Mouse (Mus musculus): Measurements from ENCODE around the gene Slf2. TPM values are rescaled to one million over a fixed set of nuclear protein-coding genes. Genes with fewer than 3 reads are reported as not detected.

Gene Slf2
- 10 to 100 TPM; 21.4 to 23.3 TPM for total RNA-seq (2021)

DNA sequence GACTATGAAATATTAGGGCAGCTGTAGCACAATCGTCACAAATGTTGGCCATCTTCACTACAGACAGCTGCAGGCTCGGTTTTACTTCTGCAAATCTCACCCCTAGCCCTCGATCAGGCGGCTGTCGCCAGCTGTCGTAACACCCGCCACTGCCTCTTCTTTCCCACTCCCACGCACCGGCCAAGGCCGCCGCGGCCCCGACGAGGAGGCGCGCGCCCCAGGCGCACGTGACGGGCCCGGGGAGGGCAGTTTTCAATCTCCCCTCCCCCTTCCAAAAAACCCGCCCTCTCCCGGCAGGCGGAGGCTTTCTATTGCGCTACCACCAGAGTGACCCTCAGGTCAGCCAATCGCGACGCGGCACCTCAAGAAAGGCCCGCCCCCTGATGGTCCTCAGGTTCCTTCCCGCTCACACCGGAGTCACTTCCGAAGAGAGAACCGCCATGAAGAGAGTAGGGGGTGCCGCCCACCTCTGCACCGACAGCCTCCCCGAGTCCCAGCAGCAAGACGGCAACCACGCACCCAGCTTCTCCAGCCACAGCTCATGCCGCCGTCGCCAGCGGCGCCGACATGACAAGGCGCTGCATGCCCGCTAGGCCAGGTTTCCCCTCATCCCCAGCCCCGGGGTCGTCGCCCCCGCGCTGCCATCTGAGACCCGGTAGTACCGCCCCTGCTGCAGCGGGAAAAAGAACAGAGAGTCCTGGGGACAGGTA lies at the start of gene Slf2:
Gene Slf2, plus strand, starts transcription at position 408 of the 710 bp plus-strand sequence.
- peak; percentile 99 to 100 for DNase-seq
- intact Hi-C loops (cut with DNase I): loop anchor here (5.0 kb wide), 2 partner anchors 76 to 864 kb away; partner anchors contain the start of genes Erlin1, Mrpl43 and Twnk

GRCm38 (mm10) chr19:44882552-44883024 lies 48.4 kb upstream of the Slf2 start:
- DNase-seq: peak; percentile 52 to 56
- intact Hi-C loops (cut with DNase I): no loop called here

DNA sequence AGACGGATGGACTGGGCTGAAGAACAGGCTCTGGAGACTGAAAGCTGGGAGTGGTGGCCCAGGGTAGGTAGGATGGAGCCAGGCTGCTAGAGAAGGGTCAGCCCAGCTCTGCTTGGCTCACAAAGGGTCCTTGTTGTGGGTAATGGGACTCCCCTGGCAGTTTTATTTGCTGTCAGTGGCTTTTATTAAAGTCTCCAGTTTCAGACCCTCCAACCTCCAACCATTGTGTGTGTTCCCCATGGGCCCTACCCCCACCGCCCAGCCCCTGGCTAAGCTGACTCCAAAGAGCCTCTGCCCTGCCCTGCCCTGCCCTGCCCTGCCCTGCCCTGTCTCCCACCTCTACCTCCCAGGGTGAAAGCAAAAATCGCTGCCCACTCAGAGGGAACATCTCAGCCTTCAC lies 46.6 kb upstream of the Slf2 start:
- intact Hi-C loops (cut with DNase I): no loop called here

DNA sequence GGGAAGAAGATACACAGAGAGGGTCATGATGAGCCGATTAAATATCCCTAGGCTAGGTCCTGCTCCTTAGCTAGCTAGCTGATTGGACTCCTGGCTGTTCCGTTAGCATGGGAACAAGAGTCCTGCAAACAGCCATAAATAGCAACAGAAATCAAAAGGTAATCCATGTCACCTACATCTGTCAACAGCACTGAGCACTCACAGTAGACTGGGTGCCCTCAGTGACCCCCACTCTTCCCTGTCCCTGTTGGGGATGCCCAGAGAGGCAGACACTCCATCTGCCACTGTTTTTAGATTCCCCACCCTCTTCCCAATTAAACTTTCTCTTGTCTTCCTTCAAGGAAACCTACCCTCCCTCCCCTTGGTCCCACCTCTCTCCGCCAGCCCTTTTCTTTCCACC lies 44.5 kb upstream of the Slf2 start:
- no peak for DNase-seq
- intact Hi-C loops (cut with DNase I): loop anchor here (2.0 kb wide), 1 partner anchor 132 kb away; no protein-coding TSS in a partner anchor

More for the DNA sequence above, 46.6 kb upstream of the Slf2 start:
- DNase-seq: no peak

DNA sequence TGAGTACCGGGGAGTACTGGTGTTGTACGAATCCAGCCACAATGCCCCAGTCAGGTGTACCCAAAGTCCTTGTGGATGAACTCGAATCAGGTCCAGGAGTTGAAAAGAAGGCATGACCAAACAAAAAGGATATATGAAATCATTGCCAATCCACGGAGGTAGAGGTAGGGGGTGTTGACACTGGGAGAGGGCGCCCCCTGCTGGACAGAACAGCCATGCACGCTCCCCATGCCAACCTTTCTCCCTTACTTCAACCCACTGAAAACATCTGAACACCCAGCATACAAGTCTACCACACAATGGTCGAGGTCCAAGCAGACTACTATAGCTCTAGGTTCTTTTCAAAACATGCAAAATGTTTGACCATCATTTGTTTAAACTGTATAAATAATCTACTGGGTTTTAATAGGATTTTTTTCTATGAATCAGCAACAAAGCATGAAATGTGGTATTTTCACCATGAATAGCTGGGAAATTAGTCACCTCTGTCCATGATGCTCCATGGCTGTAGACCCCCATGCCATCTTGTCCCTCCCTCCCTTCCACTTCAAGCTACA lies 43.2 kb upstream of the Slf2 start:
- intact Hi-C loops (cut with DNase I): loop anchor here (1.0 to 2.0 kb wide), 2 partner anchors 133 to 232 kb away; no protein-coding TSS in a partner anchor
- peak; percentile 69 to 74 for DNase-seq

- no peak for DNase-seq
- intact Hi-C loops (cut with DNase I): no loop called here
These were observed 41.4 kb upstream of the Slf2 start for GRCm38 (mm10) chr19:44889548-44889947.

DNA sequence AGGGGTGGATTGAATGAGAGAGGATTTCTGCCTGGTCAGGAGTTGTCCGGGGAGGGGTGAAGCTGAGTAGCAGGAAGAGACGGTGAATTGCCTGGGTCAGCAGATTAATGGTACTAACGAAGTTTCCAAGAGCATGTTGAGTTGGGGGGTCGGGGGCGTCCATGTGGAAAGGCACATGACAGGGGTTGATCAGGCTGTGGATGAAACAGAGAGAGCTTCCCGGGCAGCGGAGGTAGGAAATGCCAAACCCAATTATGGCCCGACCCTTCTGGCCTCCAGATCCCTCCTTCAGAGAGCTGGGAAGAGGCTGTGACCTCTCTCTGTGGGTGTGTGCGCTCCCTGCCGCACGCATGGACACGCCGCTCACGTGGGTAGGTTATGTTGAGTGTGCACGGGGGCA lies 39.5 kb upstream of the Slf2 start:
- intact Hi-C loops (cut with DNase I): no loop called here

GRCm38 (mm10) chr19:44893231-44893871 lies 37.6 kb upstream of the Slf2 start:
- intact Hi-C loops (cut with DNase I): no loop called here
- no peak for DNase-seq

More for the DNA sequence above, 39.5 kb upstream of the Slf2 start:
- DNase-seq: no peak

DNA sequence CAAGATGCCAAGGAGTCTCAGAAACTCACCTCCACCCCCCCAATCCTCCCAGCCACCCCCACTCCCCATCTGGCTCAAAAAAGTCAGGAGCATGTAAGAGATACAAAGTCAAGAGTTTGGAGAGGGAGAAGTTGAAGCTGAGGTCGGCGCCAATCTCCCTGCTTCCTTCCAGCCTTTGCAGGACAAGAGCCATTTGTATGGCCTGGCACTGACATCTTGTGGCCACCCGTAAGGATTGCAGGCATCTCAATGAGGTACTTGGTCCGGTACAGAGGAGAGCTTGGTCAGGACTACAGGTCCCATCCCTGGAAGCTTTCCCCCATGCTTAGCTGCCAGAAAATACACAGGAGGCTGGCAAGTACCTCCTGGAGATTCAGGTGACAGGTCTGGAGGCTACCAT lies 35.7 kb upstream of the Slf2 start:
- intact Hi-C loops (cut with DNase I): loop anchor here (1.0 kb wide), 1 partner anchor 313 kb away; no protein-coding TSS in a partner anchor
- DNase-seq: peak; percentile 73

DNA sequence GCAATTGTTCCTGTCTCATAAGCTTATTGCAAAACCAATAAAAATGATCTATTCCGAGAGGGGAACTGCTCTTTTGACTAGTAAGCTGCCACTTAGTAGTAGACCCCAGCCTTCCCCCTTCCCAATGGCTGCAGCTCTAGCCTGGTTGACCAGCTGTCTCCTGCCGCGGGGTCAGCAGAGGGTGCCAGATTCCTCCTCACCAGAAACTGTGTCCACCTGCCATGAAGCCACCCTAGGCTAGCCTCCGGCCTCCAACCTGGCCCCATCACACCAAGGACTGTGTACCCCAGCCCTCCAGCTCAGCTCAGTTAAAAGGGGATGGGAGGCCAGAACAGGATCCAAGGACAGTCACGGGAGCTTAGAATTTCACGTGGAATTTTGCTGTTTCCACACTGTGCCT lies 34.5 kb upstream of the Slf2 start:
- no peak for DNase-seq
- intact Hi-C loops (cut with DNase I): no loop called here

DNA sequence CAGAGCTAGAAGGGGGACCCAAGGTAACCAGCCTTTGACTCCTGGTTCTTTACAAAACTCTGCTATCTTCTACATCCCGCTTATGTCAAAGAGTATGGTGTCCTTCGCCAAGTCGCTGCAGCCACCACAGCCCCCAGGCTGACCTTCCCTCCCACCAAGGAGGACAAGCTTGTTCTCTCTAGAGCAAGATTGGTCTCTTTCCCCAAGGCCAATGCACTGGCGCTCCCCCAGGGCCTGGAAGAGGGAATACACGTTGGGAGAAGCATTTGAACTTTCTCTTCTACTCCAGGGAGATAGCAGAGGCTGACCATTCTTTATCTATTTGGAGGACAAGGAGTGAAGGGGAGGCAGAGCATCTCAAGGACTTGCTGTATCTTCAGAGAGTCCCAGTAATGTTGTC lies 33.4 kb upstream of the Slf2 start:
- intact Hi-C loops (cut with DNase I): no loop called here
- DNase-seq: no peak

DNA sequence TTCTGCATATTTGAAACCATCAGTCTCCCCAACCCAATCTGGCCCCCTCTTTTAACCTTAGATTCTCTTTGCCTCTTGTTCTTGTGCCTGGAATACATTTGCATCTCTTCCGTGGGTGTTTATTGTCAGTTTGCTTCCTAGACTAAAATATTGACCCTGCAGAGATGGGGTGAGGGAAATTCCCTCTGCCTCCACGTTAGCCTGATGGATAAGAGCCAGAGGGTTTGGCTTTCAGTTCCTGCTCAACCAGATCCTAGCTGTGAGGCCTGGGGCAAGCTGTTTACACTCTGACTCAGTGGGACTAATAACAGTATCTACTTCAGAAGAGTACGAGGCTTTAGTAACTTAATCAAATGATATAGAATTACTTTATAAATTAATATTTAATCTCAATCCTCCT lies 32.3 kb upstream of the Slf2 start:
- intact Hi-C loops (cut with DNase I): no loop called here
- DNase-seq: no peak

GRCm38 (mm10) chr19:44899104-44899793 lies 31.7 kb upstream of the Slf2 start:
- no peak for DNase-seq
- intact Hi-C loops (cut with DNase I): no loop called here

- intact Hi-C loops (cut with DNase I): no loop called here
These were observed 30.8 kb upstream of the Slf2 start for GRCm38 (mm10) chr19:44899947-44900773.

DNA sequence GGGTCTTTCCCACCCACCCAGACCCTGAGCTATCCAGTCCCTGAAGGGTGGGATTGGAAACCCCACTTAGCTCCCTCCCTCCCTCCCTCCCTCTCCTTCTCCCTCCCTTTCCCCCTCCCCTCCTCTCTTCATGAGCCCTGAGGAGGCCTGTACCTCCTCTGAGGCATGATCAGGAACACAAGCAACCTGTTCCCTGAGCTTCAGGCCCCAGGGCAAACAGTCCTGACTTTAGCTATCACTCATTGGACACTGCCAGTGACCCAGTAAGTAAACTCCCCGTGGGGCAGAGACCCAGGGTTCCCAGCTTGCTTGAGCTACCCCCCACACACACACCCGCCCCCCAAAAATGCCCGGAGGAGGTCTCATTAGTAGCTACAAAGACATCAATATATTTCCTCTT lies 29.9 kb upstream of the Slf2 start:
- intact Hi-C loops (cut with DNase I): no loop called here
- DNase-seq: no peak

More at GRCm38 (mm10) chr19:44899947-44900773, 30.8 kb upstream of the Slf2 start:
- DNase-seq: no peak

DNA sequence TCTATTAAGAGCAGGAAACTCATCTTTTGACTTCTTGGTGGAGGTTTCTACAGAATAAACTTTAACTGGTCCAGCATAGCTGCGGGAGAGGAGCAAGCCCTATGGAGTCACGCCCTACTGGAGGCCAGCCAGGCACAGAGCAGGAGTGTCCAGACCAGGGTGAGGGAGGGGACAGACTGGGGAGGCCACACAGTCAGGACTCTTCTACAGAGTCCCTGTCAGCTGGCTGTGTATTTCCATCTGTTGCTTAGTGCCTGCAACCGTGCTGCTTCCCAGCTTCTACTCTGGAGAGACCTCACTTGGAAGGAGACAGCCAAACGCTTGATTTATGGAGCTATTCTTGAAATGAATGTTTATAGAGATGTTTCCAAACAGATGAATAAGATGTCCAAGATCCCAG lies 28.6 kb upstream of the Slf2 start:
- peak in 1 of 2 experiments; percentile 36 for DNase-seq

GRCm38 (mm10) chr19:44903343-44904000 lies 27.5 kb upstream of the Slf2 start:
- no peak for DNase-seq
- intact Hi-C loops (cut with DNase I): no loop called here

More for the DNA sequence above, 28.6 kb upstream of the Slf2 start:
- intact Hi-C loops (cut with DNase I): no loop called here

- intact Hi-C loops (cut with DNase I): no loop called here
These were observed 26.7 kb upstream of the Slf2 start for GRCm38 (mm10) chr19:44904141-44904720.

DNA sequence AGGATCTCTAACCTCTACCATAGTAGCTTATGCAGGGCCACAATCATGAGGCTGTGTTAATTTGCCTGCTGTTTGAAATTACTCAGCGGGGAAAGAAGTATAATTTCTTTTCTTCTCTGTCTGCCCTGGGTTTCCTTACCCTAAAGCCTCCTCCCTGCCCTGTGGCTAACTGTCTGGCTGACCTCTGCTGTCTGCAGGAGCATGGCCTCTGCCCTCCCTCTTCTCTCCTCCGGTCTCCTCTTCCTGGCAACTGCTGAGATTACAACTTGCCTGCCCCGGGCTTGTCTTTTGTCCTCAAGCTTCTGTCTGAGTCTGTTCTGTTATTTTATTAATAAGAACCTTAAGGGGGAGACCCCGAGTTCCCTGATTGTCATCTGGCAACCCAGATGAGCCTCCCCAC lies 25.6 kb upstream of the Slf2 start:
- intact Hi-C loops (cut with DNase I): no loop called here
- DNase-seq: no peak

More at GRCm38 (mm10) chr19:44904141-44904720, 26.7 kb upstream of the Slf2 start:
- DNase-seq: no peak
